Mouse (Mus musculus): ENCODE data around the gene Kdm6b.

The Kdm6b gene

DNA sequence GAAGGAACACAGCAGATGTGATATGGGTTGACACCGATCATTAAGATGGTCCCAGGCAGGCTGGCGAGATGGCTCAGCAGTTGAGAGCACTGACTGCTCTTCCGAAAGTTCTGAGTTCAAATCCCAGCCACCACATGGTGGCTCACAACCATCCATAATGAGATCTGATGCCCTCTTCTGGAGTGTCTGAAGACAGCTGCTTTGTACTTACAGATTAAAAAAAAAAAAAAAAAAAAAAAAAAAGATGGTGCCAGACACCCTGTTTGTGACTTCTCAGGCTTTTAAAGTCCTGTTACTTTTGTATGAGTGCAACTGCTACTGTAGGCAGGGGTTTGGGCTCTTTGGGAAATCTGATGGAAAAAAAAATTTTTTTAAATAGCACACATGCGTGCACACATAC is 24.8 kb downstream of the Kdm6b start:
- in situ Hi-C loops (cut with MboI): no loop called here

DNA sequence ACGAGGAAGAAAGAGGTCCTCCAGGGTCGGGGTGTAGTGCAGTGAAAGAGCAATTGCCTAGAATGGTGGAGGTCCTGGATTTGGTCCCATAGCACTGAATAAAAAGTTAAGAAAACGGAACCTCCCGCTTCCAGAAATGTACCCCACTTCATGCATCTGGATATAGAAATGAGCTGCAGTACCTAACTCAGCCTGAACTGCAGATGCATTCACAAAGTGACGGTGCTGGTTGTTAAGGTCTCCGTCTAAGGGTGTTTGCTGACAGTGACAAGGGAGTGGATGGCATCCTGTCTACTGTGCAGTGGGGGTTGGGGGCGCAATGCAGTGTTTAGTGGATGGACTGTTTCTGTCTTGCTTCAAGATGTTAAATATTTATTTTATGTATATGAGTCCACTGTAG is 26.7 kb downstream of the Kdm6b start:
- in situ Hi-C loops (cut with MboI): no loop called here

DNA sequence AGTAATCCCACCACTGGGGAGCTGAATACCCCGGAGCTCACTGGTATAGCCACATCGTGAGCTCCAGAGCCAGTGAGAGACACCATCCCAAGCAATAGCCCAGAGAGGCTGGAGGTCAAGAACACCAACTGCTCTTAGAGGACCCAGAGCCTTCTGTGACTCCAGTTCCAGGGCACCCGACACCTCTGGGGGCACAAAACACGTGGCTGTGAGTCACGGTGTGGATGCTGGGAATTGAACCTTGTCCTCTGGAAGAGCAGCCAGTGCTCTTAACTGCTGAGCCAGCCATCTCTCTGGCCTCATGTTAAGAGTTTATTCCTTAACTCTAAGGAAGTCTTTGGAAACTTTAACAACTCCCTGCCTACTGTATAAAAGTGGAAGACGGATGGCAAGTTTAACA is 28.5 kb downstream of the Kdm6b start:
- in situ Hi-C loops (cut with MboI): loop anchor here (5.0 kb wide), 1 partner anchor 118 kb away; no protein-coding TSS in a partner anchor

DNA sequence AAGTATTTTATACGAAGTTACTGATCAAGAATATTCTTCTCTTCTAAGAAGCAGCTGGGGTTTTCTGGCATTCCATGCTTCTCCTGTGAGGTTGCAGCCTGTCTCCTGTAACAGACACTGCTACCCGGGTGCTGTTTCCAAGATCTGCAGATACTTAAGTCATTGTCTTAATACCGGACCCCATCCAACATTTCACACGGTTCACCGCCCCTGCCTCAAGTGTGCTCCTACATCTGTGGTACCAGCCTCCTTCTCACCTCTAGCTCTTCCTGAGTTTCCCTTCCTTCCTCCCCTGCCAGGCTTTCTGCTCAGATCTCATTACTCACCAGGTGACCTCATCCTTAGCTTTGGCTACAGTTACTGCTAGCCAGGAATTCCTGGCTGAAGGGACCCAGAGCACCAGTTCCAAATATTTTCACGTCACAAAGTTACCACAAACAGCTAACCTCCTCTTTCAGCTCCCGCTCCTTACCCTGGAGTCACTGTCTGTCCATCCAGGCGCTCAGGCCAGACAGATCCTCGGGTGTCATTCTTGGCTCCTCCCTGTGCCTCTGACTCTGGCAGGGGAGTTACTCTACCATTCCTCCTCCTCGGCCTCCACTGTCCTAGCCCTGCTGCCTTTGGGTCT is 30.9 kb downstream of the Kdm6b start:
- in situ Hi-C loops (cut with MboI): loop anchor here (5.0 kb wide), 1 partner anchor 115 kb away; no protein-coding TSS in a partner anchor

DNA sequence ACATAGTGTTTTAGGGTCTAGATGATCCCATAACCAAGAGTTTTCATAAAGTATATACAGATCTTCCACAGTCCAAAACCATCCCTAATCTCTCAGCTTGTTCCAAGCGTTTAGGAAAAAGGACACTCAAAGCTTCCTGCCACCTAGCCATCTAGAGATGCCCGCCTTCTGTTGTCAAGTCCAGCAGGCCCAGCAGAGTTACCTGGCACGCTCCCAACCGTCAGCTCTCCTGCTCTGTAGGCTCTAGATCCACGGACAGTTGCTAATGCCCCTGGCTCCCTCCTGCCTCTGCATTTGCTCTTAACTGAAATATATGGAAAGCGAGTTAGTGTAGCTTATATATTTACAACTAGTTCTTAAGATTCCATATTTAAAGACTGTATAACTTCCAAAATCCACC is 32.1 kb downstream of the Kdm6b start:
- in situ Hi-C loops (cut with MboI): loop anchor here (5.0 kb wide), 1 partner anchor 114 kb away; no protein-coding TSS in a partner anchor

DNA sequence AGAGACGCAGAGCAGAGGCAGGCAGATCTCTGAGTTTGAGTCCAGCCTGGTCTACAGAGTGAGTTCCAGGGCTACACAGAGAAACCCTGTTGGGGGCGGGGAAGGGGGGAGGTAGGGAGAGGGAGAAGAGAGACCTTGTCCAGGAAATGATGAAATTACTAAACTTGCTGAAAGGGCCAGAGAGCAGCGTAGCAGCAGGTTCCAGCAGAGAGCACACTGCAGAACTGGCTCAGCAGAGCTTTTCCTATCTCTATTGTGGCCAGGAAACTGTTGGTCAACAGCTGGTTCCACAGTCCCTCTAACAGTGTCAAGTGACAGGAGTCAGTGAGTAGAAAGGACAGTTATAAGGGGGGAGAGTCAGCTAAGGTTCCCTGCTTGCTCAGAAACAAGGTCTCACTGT is 33.9 kb downstream of the Kdm6b start:
- in situ Hi-C loops (cut with MboI): no loop called here

DNA sequence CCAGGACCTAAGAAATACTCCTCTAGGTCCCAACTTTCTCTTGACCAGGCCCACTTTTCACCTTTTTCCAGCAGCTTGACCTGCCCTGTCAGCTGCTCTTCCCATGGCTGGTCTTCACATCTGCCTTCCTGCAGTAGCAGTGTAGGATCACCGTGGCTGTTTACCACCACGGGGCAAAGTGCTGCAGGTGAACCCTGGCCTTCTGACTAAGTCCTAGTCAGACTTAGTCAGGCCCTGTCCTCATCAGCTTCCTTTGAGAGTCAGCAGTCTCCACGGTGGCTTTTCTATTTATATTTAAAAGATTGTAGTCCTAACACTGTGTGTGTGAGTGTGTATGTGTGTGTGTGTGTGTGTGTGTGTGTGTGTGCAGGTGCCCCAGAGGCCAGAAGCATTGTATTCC is 35.7 kb downstream of the Kdm6b start:
- in situ Hi-C loops (cut with MboI): no loop called here

DNA sequence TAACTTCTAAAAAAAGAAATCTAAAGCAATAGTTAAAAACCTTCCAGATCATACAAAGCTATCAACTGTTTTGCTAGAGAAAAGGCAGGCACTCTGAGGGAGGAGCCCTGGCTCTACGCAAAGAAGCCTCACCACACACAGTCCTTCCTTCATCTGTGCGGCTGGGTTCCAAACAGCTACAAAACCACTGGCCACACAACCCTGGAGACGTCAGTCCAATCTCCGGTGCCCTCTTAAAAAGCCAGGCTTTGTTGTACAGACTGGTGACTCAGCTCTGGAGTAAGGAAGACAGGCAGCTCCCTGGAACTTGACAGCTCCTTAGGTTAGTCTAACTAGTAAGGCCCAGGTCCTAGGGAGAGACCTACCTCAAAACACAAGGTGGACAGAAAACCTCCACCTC is 37.8 kb downstream of the Kdm6b start:
- in situ Hi-C loops (cut with MboI): no loop called here

DNA sequence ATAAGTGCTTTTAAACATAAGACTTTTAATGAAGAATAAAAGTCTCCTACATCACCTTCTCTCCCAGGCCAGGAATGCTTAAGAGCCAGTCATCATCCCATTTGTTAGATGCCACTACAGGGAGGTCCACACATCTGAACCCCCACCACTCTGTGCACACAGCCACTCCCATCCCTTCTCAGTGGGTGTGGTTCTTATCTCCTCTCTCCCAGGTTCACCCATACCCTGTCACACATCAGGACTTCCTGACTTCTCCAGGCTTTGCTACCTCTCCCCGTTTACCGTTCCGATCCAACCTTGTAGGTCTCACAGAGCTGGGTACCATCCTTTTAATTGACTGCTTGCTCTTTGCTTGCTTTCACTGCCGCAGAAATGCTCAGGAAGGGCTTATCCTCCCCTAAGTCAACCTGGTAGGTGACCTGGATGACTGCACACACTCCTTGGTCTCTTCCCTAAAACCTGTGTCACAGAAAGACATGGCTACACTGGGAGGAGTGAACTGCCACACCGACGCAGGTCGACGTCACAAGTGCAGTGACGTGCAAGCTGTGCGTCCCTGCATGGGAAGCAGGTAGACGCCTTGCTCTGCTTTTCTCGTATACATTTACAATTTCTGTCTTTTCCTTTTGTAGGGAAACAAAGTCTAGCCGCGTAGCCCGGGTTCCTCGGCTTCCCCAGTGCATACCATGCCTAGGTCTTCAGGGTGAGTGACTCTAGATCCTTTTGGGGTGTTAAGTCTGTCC is 40.1 kb downstream of the Kdm6b start:
- in situ Hi-C loops (cut with MboI): no loop called here

DNA sequence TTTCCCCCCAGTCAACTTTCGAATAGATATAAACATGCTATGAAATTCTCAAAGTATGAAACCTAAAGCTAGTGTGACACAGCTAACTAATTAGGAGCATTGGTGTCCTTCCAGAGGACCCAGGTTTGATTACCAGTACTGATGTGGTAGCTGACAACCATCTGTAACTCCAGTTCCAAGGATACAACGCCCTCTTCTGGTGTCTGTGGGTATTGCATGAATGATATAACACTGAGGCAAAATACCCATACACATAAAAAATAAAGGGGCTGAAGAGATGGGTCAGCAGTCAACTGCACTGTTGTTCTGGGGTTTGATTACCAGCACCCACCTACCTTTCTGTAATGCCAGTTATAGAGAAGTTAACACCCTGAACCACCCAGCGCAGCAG is 40.7 kb downstream of the Kdm6b start:
- in situ Hi-C loops (cut with MboI): no loop called here

DNA sequence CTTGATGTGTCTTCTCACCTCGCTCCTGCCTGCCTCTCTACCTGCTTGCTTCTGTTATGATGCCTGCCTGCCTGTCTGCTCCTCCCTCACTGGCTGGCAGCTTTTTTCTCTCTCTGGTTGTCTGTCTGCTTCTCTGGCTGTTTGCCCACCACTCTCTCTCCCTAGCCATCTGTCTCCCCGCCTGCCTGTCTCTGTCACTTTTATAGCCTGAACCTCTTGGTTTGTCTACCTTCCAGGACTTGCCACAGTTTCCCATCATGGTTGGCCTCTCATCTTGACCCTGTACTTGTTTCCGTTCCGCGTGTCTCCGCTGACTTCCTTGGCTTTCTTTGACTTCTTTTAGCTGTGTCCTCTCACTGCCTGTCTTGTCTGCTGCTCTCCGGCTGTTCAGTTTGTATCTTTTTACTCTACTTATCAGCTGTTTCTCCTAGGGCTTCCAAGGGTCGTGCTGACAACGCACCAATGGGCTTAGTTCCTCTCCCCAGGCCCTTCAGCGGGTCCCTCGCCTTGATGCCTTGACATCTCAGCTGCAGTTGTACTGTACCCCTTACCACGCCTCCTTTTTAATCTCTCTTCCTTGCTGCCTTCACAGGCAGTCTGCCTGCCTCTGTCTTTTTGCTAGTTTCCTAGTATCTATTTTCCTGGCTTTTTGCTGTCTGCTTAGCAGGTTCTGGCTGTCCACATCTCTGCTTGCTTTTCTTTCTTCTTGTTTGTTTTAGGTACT is 41.3 kb downstream of the Kdm6b start:
- in situ Hi-C loops (cut with MboI): no loop called here

DNA sequence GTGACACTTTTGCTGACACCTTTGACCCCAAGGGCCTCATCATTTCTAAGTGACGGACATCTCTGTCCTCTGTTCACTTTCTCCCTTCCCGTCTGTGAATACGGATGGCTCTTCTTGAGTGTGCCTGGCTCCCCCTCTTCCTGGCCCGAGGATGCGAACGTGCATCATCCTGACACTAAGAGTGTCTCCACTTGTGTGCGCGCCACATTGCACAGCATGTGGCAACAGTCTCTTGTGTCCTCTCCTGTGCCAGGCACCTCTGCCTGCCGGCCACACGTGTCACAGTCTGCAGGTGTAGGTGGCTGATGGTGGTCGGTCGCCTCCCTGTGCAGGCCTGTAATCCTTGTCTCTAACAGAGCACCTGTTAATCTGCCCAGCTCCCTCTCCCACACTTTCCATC is 41.9 kb downstream of the Kdm6b start:
- in situ Hi-C loops (cut with MboI): no loop called here

DNA sequence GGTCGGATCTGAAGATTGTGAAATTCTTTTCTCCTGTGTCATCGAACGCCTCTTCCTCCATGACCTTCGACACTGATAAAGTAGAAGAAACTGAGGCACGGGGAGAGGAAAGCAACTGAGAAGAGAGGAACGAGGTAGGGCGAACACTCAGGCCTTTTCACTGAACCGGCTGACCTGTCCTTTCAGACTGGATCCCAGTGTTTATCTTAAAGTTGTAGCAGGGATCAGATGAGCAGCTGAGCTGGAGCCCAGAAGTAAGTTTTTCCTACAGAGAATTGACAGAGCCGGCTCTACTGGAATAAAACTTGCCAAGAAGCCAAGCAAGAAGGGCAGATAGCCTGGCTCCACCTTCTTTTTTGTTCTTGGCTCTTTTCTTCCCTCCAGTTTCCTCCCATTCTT is 42.7 kb downstream of the Kdm6b start:
- in situ Hi-C loops (cut with MboI): no loop called here

DNA sequence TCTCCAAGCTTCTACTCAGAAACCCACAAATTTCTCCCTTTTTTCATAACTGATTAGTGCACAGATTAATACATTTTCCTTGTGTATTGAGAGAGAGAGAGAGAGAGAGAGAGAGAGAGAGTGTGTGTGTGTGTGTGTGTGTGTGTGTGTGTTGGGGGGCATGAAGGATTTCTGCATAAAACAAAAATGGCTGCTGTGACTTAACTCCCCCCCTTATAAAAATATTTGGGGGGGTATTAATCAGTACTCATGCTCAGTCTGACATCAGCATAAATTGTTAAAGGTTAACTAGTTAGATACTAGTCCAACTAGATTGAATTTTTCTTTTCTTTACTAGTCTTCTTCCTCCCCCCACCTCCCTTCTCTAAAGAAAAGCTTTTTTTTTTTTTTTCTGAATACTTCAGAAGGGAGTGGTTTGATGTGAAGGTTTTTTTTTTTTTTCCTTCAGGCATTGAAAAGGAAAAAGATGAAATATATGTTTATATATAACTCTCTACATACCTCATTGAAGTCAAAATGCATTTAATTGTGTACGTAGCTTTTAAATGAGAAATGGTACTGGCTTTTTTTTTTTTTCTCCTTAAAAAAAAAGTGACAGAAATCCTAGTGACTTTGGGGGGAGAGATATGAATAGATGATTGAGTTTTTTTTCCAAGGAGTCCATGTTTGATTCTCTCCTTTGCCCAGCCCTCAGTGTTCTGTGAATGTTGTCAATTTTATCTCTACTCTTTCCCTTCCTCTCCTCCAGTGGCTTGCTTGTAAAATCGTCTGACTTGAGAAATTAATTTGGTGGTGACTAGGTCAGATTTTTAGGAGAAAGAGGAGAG is 43.3 kb downstream of the Kdm6b start:
- in situ Hi-C loops (cut with MboI): no loop called here

DNA sequence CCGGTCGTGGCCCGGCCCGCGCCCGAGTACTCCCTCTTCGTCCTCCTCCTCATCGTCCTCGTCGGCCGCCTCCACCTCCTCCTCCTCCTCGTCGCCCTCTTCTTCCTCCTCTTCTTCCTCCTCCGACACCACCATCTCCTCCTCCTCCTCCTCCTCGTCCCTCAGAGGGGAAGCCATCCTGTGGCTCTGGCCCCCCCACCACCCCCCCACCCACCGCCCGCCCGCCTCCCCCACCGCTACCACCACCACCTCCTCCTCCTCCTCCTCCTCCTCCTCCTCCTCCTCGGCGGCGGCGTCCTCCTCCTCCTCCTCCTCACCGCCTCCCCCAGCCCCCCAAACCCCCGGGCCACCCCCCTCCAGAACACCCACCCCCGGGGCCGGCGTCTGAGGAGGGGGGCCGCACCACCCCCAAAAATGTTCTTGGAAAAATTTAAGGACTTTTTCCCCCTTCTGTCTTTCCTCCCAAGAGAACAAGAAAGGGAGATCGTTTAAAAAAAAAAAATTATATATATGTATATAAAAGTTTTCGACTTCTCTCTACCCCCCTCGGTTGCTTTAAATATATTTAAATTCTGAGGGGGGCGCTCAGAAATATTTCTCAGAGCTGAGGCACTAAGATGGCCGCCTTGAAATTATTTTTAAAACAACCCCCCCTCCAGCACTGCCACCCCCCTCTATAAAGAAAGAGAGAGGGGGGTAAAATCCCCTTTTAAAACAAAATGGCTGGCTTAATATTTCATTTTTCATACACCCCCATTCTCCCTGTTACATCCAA is 44.1 kb downstream of the Kdm6b start, which contains the start of gene Chd3:
Gene Chd3 (minus strand): TSS at position 192 of the 775 bp plus-strand sequence.
- in situ Hi-C loops (cut with MboI): no loop called here

DNA sequence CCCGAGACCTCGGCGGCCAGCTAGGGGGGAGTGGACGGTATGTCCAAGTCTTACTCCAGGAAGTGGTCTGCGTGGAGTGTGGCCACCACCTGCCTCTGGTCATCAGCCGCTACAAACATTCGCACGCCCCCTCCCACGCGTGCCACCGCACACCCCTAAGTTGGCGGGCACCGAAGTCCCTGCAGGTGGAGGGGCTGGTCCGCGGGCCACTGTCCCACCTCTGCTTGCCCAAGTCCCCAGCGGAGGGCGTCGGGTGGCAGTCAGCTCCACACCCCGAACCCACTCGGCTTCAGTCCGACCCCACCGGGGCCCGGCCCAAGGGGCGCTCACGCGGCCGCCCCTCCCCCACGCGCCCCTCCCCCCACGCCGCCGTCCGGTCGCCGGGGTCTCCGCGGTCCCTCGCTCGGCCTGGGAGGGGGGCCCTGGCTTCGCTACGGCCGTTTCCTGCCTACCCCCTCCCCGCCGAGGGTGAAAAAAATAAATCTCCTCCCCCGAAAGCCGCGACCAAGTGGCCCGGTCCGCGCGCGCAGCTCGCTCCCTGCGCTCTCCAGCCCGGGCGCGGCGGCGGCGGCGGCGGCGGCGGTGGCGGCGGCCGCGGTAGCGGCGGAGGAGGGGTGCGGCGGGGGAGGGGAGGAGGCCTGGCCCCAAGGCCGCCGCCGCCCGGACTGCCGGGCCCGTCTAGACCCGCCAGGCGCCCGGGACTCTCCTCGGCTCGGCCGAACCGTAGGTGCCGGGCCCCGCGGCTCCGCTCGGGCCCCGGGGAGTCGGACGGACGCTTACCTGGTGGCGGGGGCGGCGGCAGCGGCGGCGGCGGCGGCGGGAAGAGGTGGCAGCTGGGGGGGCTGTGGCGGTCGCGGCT is 44.9 kb downstream of the Kdm6b start:
- in situ Hi-C loops (cut with MboI): no loop called here

DNA sequence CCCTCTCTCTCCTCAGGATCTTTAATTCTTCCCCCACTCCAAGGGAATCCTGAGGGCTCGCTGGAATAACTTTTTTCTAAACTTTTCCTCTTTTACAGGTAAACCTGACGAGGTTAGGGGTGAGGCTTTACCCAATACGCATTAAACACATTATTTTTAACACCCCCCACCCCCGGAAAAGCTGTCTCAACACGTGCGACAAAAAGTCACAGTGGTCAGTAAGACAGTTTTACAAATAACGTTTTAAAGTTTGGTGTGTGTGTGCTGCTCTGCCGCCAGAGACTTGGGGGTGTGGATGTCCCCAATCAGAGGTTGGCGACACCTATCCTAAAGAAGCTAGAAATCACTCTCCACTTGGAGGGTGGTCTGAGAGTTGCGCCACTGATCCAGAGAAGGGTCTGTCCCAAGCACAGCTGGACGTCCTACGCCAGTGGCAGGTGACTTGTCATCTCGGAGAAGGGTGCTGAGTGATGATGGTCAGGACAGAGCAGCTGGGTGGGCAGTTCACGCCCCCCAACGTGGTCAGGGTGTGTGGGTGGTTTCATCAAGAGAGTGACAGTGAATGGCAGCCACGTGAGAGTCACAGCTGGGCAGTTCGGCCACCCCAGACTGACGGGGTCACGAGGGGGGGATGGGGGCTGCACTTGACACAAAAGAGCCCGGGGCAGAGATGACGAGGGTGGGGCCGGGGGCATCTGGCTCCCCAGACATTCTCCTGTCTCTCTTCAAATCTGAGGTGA is 45.7 kb downstream of the Kdm6b start:
- in situ Hi-C loops (cut with MboI): no loop called here

DNA sequence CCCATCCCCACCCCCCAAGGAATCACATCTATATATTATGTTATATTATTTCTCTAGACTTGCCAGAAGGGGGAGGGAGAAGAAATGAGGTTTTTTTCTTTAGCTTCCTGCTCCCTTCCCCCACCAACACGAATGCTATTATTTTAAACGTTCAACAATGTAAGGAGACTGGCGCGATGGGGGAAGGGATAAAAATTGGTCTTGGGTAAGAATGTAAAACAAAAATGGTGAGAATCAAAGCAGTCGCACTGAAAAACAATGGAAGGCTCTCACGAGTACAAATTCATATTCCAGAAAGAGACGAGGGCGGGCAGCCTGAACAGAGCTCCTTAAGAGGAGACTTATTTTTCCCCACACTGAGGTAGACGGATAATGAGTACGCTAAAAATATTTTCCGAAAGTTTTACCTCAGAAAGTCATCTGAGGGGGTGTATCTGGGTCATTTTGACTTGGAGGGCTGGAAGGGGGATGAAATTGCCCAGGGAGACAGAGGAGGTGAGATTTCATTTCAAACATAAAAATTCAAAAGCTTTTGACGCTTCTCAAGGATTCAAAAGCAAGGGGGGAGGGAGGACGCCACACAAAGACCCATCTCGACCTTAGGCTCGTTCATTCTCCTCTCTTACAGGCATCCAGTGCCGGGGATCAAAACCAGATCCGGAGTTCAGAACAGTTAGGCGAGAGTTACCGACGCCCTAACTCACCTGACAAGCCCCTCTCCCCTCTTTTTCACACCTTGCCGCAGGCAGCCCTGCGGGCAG is 46.4 kb downstream of the Kdm6b start:
- in situ Hi-C loops (cut with MboI): no loop called here

Measured in mature B cell (primary cell).